Mouse (Mus musculus): ENCODE results near the gene Aggf1.
"Not testable (repeated sequence)": the region's sequence is repeated elsewhere in the genome, so short reads cannot be mapped to it uniquely, and the experiment has no call there.

Gene Aggf1

DNA sequence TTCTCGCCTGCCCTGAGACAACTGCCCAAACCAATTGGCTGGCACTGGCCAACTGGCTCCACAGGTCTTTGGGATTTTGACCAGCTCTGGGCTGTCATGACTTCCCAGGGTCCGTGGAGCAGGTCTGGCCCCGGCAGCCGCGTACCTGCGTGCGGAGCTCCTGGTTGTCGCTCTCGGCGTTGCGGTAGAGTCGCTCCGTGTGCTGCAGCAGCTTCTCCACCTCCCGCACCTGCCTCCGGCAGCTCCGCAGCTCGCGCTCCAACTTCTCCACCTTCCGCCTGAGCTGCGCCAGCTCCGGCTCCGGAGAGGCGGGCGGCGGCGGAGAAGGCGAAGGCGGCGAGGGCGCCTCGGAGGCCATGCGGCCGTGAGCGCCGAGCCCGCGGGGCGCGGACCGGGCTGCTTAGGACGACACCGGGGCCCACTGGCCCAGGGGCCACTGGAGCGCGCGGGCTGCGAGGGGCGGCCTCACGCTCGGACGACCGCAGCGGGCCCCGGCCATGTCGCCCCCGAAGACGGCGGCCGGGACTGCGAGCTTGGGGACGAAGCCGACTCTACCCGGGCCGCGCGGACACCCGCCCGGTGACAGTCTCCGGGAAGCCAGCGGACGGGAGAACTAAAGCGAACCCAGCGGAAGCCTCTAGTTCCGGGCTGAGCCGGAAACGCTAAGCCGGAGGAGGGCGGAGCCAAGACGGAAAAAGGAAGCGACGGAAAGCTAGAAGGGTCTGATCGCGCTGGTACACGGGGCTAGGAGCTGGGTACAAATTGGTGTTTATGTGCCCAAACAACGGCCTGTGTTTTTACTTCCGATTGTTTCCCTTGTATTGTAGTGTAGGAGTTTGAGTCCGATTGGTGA is at the start of gene Aggf1:
Gene Aggf1, minus strand, starts transcription at position 652 of the 853 bp plus-strand sequence.
- peak; percentile 81 for DNase-seq (ENCODE audit: low spot score)

- no peak for DNase-seq (ENCODE audit: low spot score)
Observed at GRCm38 (mm10) chr13:95424932-95425331, 49.8 kb upstream of the Aggf1 start.

DNA sequence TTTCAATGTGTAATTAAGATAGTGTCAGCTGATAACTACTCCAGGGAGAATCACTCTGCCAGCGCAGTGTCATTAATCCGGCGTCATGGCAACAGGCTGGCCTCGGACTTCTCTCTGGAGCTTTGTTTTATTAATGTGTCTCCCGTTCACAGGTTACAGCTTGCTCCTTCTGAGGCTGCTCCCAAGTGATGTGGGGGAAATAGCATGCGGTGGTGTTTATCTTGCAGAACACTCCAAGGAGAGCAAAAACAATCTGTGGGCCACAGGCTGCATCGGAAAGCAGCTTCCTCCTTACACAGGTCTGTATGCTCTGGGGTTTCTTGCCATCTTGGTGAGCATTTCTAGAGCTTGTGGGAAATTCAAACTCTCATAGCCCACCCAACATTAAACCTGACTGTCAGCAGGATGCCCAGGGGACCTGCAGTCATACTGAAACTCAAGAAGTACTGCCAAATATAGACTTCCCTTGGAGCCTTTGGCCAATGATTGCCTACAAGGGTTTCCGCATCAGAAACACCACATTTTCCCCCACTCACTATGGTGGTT is 44.1 kb upstream of the Aggf1 start:
- DNase-seq (ENCODE audit: low spot score), result no peak

DNA sequence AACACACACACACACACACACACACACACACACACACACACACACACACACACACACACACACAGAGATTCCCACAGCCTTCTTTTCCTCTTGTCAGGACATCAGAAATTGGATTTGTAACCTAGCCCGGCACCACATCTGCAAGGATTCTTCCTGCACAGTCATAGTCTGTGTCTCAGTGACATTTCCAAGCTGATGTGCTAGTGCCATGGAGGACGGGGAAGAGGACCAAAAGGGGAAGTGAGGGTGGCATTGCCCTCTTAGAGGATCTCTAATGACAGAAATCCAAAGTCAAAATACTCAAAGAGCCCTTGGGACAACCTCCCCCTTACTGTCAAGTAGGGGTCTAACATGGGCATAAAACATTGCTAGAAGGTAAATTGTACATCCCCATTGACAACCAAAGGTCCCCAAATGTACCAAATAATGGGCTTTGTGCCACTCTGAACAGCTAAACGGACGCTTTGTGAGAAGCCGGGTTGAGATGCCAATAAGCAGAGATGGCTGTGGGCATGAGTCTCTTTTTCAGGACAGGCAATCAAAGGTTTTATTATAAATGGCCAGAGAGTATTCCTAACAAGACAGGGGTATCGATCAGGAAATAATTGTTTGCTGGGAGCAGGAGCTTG is 43.5 kb upstream of the Aggf1 start:
- DNase-seq (ENCODE audit: low spot score), result no peak

- DNase-seq (ENCODE audit: low spot score), result no peak
Observed at GRCm38 (mm10) chr13:95412257-95412656, 37.1 kb upstream of the Aggf1 start.

GRCm38 (mm10) chr13:95393242-95393641 is 18.1 kb upstream of the Aggf1 start:
- no peak for DNase-seq (ENCODE audit: low spot score)

DNA sequence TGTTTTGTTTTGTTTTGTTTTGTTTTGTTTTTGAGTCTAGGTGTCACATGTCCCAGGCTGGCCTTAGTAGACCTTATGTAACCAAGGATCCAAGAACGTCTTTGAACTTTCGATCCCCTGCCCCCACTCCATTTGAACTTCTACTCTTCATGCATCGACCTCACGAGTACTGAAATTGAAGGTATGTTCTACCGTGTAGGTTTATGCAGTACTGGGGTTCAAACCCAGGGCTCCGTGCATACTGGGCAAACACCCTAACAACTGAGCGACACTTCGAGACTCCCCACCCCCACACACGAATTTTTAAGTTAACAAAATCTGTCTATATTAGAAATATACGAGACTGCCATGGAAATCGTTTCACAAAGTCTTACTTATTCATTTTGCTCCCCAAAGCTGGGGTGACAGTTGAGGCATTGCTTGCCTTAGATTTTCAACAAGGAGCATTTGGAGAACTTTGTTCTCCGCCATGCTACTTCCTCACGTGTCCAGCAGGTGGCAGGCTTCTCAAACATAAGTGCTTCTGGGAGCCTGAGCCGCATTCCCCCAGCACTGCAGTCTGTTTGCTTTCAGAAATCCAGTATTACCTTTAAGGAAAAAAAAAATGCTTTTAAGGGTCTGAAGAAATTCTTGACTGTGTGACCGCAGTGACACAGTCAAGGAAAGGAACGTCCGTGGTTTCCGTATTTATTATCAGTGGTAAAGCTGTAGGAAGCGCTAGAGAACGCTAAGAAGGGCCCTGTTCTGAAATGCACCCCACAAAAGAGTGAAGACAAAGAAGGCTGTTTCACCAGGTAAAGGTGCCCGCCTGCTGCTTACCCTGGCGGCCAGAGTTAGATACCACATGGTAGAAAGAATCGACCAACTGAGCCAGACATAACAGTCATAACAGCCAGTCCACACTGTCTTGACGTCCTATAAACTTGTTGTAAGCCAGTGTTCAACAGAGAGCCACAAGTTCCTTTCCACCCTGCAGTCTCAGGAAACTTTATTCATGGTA is 15.0 kb upstream of the Aggf1 start:
- DNase-seq (ENCODE audit: low spot score), result peak; percentile 47

DNA sequence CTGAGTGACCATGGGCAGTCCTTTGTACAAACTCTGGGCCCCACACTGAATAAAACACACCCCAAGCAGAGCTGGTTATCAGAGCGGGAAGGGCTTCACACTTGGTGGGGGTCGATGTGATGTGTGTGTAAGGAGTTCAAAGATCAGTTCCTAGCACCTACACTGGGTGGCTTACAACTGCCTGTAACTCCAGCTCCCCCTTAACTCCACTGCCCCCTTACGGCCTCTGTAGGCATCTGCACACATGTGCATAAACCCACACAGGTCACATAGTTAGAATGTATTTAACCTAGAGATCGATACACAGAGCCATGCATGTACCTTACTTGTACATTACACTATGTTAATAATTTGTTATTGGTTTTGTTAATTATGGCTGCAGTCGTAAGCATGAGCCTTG is 13.1 kb upstream of the Aggf1 start:
- no peak for DNase-seq (ENCODE audit: low spot score)

DNA sequence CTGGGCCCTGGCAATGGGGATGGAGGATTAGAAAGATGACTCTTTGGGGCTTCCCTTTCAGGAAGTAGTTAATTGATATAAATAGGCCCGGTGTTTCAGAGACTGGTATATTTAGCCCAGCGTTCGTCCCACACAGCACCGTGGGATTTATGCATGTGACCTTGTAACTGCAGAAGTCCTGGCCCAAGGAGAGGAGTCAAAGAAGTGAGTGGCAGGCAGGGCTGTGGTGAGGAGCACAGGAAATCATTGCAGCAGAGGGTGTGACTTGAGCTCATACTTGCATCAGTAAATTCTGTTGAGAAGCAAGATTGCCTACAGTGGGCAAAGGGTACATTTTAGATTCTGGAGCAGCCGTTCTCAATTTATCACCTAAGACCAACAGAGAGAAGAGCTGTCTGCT is 7.3 kb upstream of the Aggf1 start:
- DNase-seq (ENCODE audit: low spot score), result no peak

GRCm38 (mm10) chr13:95378696-95379095 is 3.5 kb upstream of the Aggf1 start:
- no peak for DNase-seq (ENCODE audit: low spot score)

DNA sequence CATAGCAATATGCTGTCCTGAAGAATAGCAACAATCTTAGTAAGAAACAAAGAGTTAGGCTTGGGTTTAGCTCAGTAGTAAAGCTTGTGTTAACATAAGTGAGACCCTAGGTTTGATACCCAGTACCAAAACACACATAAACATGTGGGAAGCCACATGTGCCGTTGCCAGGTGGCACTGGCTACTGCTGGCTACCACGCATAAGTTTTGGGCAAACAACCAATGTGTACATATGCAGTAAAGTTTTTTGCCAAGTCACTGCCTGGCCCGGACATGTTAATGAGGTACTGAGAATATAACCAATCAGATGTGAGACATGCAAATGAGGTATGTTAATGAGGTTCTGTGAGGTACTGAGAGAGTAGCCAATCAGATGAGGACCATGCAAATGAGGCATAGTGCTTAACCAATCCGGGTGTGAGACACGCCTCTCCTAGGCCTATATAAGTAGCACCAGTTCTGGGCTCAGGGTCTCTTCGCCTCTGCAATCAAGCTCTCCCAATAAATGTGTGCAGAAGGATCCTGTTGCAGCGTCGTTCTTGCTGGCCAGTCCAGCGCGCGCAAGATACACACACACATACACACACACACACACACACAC is 1.6 kb upstream of the Aggf1 start:
- not testable (repeated sequence) for DNase-seq (ENCODE audit: low spot score)

- DNase-seq (ENCODE audit: low spot score), result no peak
Observed at GRCm38 (mm10) chr13:95375554-95375914, 382 bp upstream of the Aggf1 start.

DNA sequence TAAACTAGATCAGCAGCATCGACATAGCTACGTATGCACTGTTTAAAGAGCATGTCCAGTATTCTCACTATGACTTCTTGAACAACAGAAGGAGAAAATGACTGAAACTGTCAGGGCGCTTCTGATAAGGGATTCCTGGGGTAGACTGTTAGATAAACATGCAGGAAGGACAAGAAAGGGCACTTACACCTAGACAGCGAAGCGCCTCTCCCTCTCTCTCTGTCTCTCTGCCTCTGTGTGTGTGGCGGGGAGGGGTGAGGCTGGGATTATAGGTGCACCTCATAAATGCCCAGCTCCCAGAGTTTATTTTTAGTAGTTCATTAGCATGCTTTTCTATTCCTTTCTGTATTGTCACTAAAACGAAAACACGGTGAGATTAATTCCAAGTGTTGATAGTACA is 8.8 kb downstream of the Aggf1 start:
- DNase-seq (ENCODE audit: low spot score), result no peak

- no peak for DNase-seq (ENCODE audit: low spot score)
Observed at GRCm38 (mm10) chr13:95363440-95363839, 11.7 kb downstream of the Aggf1 start.

- no peak for DNase-seq (ENCODE audit: low spot score)
Observed at GRCm38 (mm10) chr13:95358223-95358622, 16.9 kb downstream of the Aggf1 start.

GRCm38 (mm10) chr13:95348476-95348875 is 26.7 kb downstream of the Aggf1 start:
- no peak for DNase-seq (ENCODE audit: low spot score)

GRCm38 (mm10) chr13:95347018-95347696 is 28.0 kb downstream of the Aggf1 start:
- peak; percentile 77 for DNase-seq (ENCODE audit: low spot score)

DNA sequence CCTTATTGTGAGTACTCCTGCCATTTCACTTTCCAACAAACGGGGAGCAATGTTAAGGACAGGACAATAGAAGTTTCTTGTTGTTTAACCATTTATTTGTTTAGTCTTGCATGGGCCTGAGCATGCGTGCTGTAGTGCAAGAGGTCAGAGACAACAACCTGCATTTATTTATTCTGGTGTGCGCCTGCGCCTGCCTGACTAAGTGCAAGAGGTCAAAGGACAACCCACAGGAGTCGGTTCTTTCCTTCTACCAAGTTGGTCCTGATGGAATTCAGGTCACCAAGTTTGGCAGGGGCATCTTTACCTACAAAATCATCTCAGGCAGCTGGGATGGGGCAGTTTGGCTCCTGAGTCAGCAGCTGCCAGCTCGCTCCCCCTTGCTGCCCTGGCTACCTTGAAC is 29.3 kb downstream of the Aggf1 start:
- DNase-seq (ENCODE audit: low spot score), result no peak

DNA sequence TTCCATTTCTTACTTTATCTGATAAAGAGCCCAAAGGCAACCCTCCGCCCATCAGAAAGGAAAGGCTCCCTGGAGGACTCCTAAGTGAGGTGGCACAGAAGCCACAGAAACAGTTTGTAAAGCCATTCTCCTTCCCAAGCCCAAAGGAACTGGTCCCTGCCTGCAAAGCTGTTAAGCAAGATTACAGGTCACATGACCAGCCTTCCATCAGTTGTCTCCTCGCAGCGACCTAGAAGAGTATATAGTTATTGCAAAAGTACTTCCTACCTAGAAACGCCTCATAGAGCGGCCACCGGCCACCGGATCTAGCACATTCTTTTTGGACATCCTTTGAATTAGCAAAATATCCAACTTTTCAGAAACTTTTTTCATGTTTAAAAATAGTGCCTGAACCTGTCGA is 31.7 kb downstream of the Aggf1 start:
- DNase-seq (ENCODE audit: low spot score), result no peak

GRCm38 (mm10) chr13:95336122-95336677 is 39.0 kb downstream of the Aggf1 start:
- no peak for DNase-seq (ENCODE audit: low spot score)

All from left cerebral cortex, adult 11 months (tissue).